Mouse (Mus musculus) lung, adult 2 months (tissue): ENCODE results near the gene Ssh2. TPM values are rescaled to one million over a fixed set of nuclear protein-coding genes. Genes with fewer than 3 reads are reported as not detected.
A peak's percentile ranks its signal among the peaks of the same experiment; 100 is the strongest.

Experiments used
- DNase-seq: peaks from one replicate; pipeline ENCODE4 v3.0.0; 2022
- H3K4me1 ChIP-seq: fragments of 200-500 bp; 2 replicates; pipeline ENCODE4 v1.6.1; 2011; ENCODE audit warnings: low read length; ENCODE audit not compliant: control insufficient read depth, insufficient read depth
- H3K4me3 ChIP-seq: fragments of 200-500 bp; replicated peaks from 2 replicates; pipeline ENCODE3; 2011; ENCODE audit warnings: low read depth, mild to moderate bottlenecking, control low read depth, low read length; ENCODE audit errors: extremely low read depth
- CTCF ChIP-seq: fragments of 200-500 bp; IDR thresholded peaks from 2 replicates; pipeline ENCODE4 v1.5.1; 2011; ENCODE audit warnings: mild to moderate bottlenecking, low read length, control low read depth; ENCODE audit not compliant: insufficient read depth
- POLR2A ChIP-seq: fragments of 200-500 bp; IDR thresholded peaks from 2 replicates; pipeline ENCODE4 v1.6.1; 2011; ENCODE audit warnings: low read depth, mild to moderate bottlenecking, control low read depth, low read length, borderline replicate concordance; ENCODE audit errors: extremely low read depth
- WGBS: fragments of 180-500 bp; shearing (Covaris S2); methylation state at CpG from one replicate; pipeline ENCODE4 v1.1.7; 2018; 5-methylcytosine and 5-hydroxymethylcytosine counted together
- polyA plus RNA-seq: library from polyadenylated mRNA; depleted of rRNA; stranded (reverse); fragments of >200 nt; gene quantifications from 2 replicates; pipeline ENCODE4 v1.2.3, GENCODE M21; 2012

Ssh2 gene
- polyA plus RNA-seq, 1 experiment: 31.8 TPM

DNA sequence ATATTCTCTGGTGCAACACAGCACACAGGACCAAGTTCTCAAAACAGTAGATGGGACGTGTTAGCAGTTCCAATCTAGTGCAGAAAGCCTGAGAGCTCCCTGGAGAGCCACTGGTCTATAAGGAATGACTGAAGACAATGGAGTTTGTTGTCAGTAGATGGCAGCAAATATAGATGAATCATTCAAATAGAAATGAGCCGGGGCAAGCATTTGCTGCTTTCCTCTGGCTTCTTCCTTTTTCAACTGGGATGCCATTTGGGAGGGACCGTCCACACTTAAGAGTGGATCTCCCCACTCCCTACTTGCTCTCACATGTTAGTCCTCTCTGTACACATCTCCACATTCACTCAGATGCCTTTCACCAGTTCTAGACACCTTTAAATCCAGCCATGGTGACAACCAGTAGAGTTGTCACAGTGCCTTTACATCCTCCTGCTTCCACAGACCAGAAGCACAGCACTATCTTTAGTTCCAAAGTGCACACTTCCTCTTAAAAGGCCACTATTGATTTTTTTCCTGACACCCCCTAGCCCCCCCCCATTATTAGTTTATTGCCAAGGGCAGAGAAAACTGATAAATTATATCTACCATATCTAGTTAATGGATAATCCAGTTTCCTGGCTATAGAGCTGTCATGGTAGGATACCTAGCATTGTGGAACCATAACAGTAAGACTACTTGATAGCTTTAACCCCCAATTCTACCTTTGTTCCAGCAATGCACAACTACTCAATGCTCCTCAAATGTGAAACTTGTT is 101.8 kb downstream of the Ssh2 start:
- DNase-seq: peak; percentile 23
- TF ChIP-seq CTCF: 0 out of 2 replicates have a peak, but pooled peaks have one; percentile 13
- no peak for TF ChIP-seq POLR2A
- 13% methylated on average over 3 of the region's 3 CpGs for WGBS

GRCm38 (mm10) chr11:77318478-77319118 is 102.5 kb downstream of the Ssh2 start:
- TF ChIP-seq CTCF (no peak), POLR2A (no peak)
- no peak for DNase-seq
- Histone ChIP-seq H3K4me1 (peaks cover 3% of the 10 kb centered on the region; the same call in 1 of the 2 replicates), H3K4me3 (no peak overlapping the region)

More for the DNA sequence above, 101.8 kb downstream of the Ssh2 start:
- H3K4me1 ChIP-seq: peaks cover 3% of the 10 kb centered on the region; the same call in 1 of the 2 replicates
- no peak overlapping the region for H3K4me3 ChIP-seq

DNA sequence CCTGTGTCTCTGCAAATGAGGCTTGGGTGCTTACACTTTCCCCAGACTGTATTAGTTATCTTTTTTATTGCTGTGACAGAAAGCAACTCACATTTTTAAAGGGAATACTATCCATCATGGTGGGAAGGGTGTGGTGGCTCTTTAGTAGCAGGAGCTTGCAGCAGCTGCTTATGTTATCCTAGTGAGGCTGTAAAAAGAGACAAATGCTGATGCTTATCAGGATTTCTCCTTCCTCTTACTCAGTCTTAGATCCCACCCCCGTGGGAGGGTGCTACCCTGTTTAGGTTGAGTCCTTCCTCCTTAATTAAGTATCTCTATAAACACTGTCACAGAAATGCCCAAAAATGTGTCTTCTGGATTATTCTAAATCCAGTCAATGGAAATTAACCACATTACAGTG is 105.1 kb downstream of the Ssh2 start:
- TF ChIP-seq POLR2A: no peak
- no peak for TF ChIP-seq CTCF
- no peak for DNase-seq
- Histone ChIP-seq H3K4me1 (peaks cover 3% of the 10 kb centered on the region; the same call in 1 of the 2 replicates), H3K4me3 (no peak overlapping the region)
- WGBS: 21% methylated on average over 1 of the region's 1 CpGs

DNA sequence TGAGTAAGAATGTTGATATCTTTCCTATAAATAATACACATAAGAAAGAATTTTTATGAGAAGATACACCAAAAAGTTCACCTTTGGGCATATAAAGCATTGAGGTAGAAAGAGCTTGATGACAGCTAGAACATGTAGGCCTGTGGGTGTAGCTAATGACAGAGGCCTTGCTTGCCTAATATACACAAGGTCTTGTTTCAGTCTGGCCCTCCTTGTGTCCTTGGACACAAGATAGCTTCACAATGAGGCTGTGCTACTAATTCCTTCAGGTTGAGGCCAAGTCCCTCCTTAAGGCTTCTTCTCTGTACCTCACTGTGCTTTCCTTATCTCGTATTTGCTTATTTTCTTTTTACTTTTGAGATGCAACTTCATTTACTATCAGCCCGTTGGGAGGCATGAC is 114.4 kb downstream of the Ssh2 start:
- TF ChIP-seq POLR2A: no peak
- no peak for TF ChIP-seq CTCF
- Histone ChIP-seq H3K4me3 (no peak overlapping the region), H3K4me1 (no peaks in the 10 kb centered on the region; the same call in 1 of the 2 replicates)
- DNase-seq: no peak
- 84% methylated on average over 2 of the region's 2 CpGs for WGBS

DNA sequence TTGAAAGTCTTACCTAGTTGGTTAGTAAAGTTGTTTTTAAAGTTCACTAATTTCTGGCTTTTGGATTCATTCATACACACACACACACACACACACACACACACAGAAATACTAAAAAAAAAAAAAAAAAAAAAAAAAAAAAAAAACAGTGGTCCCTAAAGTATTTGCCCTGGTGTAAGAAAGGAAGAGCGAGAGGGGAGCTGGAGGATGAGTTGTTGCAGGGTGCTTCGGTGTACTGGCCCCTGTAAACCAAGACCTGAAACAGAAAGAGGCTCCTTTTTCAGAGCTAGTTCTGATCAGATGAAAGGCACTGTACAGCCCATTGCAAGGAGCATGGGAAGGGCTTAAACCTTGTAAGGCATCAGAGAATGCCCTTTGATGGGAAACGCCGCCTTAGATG is 131.2 kb downstream of the Ssh2 start:
- Histone ChIP-seq H3K4me3 (no peak overlapping the region), H3K4me1 (peaks cover 14% of the 10 kb centered on the region)
- no peak for DNase-seq
- WGBS: 89% methylated on average over 4 of the region's 4 CpGs
- TF ChIP-seq CTCF (no peak), POLR2A (no peak)

DNA sequence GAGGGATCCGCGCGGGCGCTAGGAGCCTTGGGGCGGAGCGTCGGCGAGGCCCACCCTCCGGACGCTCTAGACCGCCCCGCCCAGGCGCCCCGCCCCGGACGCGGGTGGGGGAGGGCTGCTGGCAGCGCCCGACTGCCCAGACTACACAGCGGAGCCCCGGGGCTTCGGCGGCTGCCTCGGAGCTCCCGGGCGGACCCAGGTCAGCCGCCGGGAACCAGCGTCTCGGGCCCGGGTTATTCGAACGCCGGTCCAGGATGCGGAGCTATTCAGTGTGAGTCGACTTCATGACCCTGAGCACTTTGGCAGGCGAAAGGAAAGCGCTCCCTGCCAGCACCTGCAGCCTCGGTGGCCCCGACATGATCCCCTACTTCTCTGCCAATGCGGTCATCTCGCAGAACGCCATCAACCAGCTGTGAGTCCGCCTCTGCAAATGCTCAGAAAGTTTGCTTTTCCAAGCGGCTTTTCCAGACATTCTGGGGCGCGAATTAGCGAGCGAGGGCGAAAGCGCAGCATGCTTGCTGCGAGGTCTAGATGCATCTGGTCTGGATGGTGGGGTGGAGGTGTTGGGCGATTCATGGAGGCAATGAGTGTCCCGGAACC is 132.2 kb downstream of the Ssh2 start:
- Histone ChIP-seq H3K4me1 (peaks cover 14% of the 10 kb centered on the region), H3K4me3 (peak overlapping the region; percentile 98)
- TF ChIP-seq CTCF (no peak), POLR2A (peak; percentile 87)
- WGBS: under 1% methylated on average over 54 of the region's 54 CpGs
- peak; percentile 93 for DNase-seq

DNA sequence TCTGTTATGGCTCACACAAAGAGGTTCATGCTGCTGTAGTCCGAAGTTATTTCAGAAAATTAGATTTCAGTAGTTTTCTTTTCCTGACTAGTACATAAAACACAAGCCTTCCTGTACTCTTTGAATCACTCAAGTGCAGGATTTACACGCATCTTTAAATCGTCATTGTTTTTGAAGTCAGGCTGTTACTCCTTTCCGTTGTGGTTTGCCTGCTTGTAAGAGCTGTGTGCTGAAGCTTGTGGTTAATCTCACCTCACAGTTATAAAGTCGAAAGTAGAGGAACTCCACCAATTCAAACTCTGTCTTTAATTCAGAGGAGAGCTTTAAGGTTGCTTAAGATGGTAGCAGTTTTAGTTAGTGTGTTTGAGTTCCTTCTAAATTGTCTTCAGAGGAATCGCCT is 132.9 kb downstream of the Ssh2 start:
- no peak for DNase-seq
- Histone ChIP-seq H3K4me1 (peaks cover 14% of the 10 kb centered on the region), H3K4me3 (peak overlapping the region; percentile 98)
- TF ChIP-seq POLR2A (no peak), CTCF (no peak)
- WGBS: 5% methylated on average over 6 of the region's 6 CpGs

GRCm38 (mm10) chr11:77349698-77350097 is 133.6 kb downstream of the Ssh2 start:
- Histone ChIP-seq H3K4me3 (peak overlapping the region; percentile 64), H3K4me1 (peaks cover 16% of the 10 kb centered on the region)
- TF ChIP-seq CTCF (no peak), POLR2A (no peak)
- DNase-seq: no peak
- 34% methylated on average over 2 of the region's 2 CpGs for WGBS

DNA sequence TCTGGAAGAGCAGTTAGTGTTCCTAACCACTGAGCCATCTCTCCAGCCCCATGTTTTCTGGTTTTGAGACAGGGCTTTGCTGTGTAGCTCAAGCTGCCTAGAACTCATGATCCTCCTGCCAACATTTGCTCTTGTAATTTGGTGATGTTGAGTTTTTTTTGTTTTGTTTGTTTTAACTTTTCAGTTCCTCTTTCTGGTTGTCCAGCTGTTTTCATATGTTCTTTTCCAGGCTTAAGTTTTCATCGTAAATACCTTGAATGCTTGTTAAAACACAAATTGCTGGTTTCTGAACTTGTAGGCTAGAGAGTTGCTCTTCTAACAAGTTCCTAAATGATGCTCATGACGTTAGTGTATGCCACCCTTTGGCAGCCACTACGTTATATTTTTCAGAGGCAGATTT is 139.0 kb downstream of the Ssh2 start:
- DNase-seq: no peak
- WGBS: 39% methylated on average over 3 of the region's 3 CpGs
- TF ChIP-seq CTCF (no peak), POLR2A (no peak)
- Histone ChIP-seq H3K4me1 (peaks cover 18% of the 10 kb centered on the region), H3K4me3 (no peak overlapping the region)
